Mouse (Mus musculus) NIH3T3 (cell line): ENCODE data around the gene Serpinb9g.
"Not testable (repeated sequence)": the region's sequence is repeated elsewhere in the genome, so short reads cannot be mapped to it uniquely, and the experiment has no call there.

Source experiments
- DNase-seq: peaks from one replicate; pipeline ENCODE4 v3.0.0-alpha.2; 2012; ENCODE audit warnings: low read depth

Serpinb9g gene

DNA sequence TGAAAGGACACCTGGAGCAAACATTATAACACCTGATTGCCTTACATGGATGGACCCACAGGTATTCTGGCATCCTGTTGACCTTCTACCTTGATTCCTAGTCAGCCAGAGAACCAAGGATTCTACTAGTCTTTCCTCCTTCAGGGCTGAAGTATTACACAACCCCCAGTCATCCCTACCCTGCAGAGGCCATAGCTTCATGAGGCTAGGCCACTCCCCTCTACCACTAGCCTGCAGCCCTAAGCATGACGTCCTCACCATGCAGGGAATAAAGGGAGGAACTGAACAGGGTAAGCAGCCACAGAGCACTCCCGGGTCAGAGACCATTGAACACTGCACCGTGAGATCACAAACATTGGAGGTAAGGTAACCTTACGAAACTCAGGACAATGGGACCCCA is at the start of gene Serpinb9g:
Gene Serpinb9g, plus strand, starts transcription at position 301 of the 400 bp plus-strand sequence.
- DNase-seq: not testable (repeated sequence)

DNA sequence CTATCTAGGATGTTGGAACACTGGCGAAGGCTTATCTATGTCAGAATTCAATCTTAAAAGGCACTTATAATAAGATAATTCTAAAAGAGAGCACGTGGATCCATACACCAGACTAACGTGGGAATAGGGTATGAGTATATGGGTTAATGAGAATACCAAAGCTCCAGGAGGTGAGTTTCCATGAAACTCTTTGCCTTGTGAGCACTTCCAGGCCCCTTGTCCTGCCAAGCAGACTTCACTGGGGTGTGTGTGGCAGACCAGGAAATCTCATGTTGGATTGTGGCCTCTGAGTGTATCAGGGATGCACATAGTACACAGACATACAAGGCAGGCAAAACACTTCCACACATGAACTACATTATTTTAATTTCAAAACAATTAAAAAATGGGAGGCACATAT is 718 bp upstream of the Serpinb9g start:
- not testable (repeated sequence) for DNase-seq

DNA sequence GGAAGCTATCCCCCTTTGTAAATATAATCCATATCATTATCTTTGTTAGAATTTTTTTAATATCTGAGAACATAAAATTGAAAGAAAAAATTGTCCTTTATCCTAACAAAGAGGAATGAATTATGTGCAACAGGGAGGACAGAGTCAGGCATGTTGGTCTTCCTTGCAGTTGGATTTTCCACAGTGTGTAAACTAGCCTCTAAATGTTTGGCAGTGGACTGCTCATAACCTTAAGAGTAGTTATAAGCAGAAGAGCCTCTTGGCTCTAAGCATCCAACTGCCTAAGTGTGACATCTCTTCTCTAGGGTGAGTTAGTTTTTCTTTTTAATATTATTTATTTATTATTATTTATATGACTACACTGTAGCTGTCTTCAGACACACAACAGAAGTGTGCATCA is 40.0 kb downstream of the Serpinb9g start:
- DNase-seq: no peak

DNA sequence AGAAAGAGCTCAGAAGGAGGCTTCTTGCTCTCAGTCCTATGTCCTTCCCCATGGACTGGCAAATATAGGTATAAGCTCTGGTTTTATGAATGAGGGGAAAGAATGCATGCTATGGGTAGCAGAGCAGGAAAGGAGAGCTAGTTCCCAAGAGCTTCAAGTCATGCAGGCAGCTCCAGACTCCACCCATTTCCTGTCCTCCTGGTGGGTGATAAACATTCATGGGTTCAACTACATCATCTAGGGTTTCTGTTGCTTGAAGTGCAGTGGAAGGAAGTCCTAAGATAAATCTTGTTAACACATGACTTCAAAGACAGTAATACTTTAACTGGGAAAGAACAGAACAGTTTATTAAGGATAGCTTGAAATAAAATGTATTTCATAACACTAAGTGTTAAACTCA is 48.2 kb downstream of the Serpinb9g start:
- no peak for DNase-seq
